Mouse (Mus musculus) stomach, postnatal 0 days (tissue): ENCODE data around the gene Olfr66. TPM values are rescaled to one million over a fixed set of nuclear protein-coding genes. Genes with fewer than 3 reads are reported as not detected.
A peak's percentile ranks its signal among the peaks of the same experiment; 100 is the strongest.

Experiments used
- ATAC-seq: fragments of 200-750 bp; cut with Nextera tagmentation; 2 replicates; pipeline ENCODE4 v1.8.0; 2017; ENCODE audit not compliant: low FRiP score, low TSS enrichment
- DNase-seq: peaks from one replicate; pipeline ENCODE4 v3.0.0-alpha.2; 2016; ENCODE audit warnings: low spot score
- H3K27ac ChIP-seq: fragments of 300-500 bp; sonication (generic); replicated peaks from 2 replicates; pipeline ENCODE4 v1.5.1; 2014; ENCODE audit warnings: mild to moderate bottlenecking, control low read depth
- H3K27me3 ChIP-seq: fragments of 300-500 bp; sonication (generic); 2 replicates; pipeline ENCODE4 v1.6.1; 2014; ENCODE audit warnings: low read length; ENCODE audit not compliant: control insufficient read depth, insufficient read depth
- H3K36me3 ChIP-seq: fragments of 300-500 bp; sonication (generic); 2 replicates; pipeline ENCODE4 v1.6.1; 2014; ENCODE audit warnings: low read length, mixed read lengths; ENCODE audit not compliant: control insufficient read depth, insufficient read depth
- H3K4me1 ChIP-seq: fragments of 300-500 bp; sonication (generic); replicated peaks from 2 replicates; pipeline ENCODE4 v1.6.1; 2014; ENCODE audit warnings: antibody characterized with exemption; ENCODE audit not compliant: control insufficient read depth, insufficient read depth
- H3K4me2 ChIP-seq: fragments of 300-500 bp; sonication (generic); replicated peaks from 2 replicates; pipeline ENCODE4 v1.6.1; 2014; ENCODE audit warnings: low read depth, mild to moderate bottlenecking, control low read depth, moderate library complexity
- H3K4me3 ChIP-seq: fragments of 300-500 bp; sonication (generic); 2 replicates; pipeline ENCODE4 v1.5.1; 2014; ENCODE audit warnings: low read depth, low read length, control low read depth
- H3K9ac ChIP-seq: fragments of 300-500 bp; sonication (generic); 2 replicates; pipeline ENCODE4 v1.6.1; 2014; ENCODE audit warnings: mild to moderate bottlenecking, low read length, control low read depth, mixed read lengths
- H3K9me3 ChIP-seq: fragments of 300-500 bp; sonication (generic); 2 replicates; pipeline ENCODE4 v1.6.1; 2016; ENCODE audit warnings: low read length; ENCODE audit not compliant: control insufficient read depth
- CTCF ChIP-seq: IDR thresholded peaks from 2 replicates; pipeline ENCODE4 v1.5.1; 2016; ENCODE audit warnings: antibody characterized with exemption, low read depth, mild to moderate bottlenecking, moderate library complexity
- EP300 ChIP-seq: optimal IDR thresholded peaks from 2 replicates; pipeline ENCODE3; 2016; ENCODE audit warnings: antibody characterized with exemption
- WGBS: fragments of 180-500 bp; shearing (Covaris S2); extraction: QIAGEN DNeasy Blood & Tissue Kit; methylation state at CpG from one replicate; pipeline ENCODE4 v1.1.7; 2014; 5-methylcytosine and 5-hydroxymethylcytosine counted together
- polyA plus RNA-seq: library from polyadenylated mRNA; unstranded; fragments of >200 nt; fragmentation: Nextera tagmentation; extraction: Ambion mirVana; gene quantifications from 2 replicates; pipeline ENCODE4 v1.2.1, GENCODE M21; 2015

Gene Olfr66
- polyA plus RNA-seq, 1 experiment from 2014 or later = not detected

DNA sequence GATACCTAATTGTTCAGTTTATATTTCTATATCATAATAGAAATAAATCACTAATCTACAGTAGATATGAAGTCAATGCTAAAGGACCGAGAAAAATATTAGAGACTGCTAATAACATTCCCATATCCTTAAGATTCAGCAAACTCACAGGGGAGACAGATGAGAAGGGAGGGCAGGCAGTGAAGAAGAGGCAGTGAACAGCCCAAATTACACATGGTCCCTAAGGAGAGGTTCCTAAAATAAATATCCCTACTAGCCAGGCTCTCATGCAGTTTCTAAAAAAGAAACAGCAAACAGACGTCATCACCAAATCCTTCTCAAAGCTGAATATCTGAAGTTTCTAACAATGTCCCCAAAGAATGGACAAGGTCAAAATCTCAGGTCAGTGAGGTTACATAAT is 17.1 kb upstream of the Olfr66 start, which contains the start of gene Olfr65:
Gene Olfr65, plus strand, starts transcription at position 301 of the 400 bp plus-strand sequence.
- H3K36me3 ChIP-seq = no peaks in the 10 kb centered on the region
- H3K4me3 ChIP-seq = no peak within 1 kb of the TSS
- TF ChIP-seq CTCF (no peak), EP300 (no peak)
- H3K27me3 ChIP-seq = no peaks in the 10 kb centered on the region
- H3K4me2 ChIP-seq = no peak within 1 kb of the TSS
- no peaks in the 10 kb centered on the region for H3K4me1 ChIP-seq
- WGBS = 70% methylated on average over 2 of the region's 2 CpGs
- no peaks in the 10 kb centered on the region for H3K9me3 ChIP-seq
- H3K9ac ChIP-seq = no peak within 1 kb of the TSS
- H3K27ac ChIP-seq = no peak within 1 kb of the TSS
- no peak for DNase-seq
- no peak for ATAC-seq

DNA sequence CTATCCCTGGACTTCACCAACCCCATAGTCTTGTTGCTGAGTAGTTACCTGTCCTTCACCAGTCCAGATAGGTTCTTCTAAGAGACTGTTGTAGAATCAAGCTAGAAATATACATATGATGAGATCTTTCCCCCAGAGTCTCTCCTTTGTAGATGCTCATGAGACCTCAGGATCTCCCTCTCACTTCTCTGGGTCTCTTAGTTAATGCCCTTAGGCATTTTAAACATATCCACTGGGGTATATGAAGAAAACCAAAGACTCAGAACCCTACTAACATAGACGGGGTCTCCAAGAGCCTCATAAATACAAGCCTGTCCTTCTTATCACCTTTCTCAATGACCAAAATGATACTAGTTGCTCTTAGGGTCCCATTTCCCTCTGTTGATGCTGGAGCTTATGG is 8.3 kb upstream of the Olfr66 start, which contains the start of gene Olfr64:
Gene Olfr64, minus strand, starts transcription at position 101 of the 400 bp plus-strand sequence.
- no peaks in the 10 kb centered on the region for H3K36me3 ChIP-seq
- H3K9ac ChIP-seq = no peak within 1 kb of the TSS
- H3K27me3 ChIP-seq = no peaks in the 10 kb centered on the region
- ATAC-seq = no peak
- no peaks in the 10 kb centered on the region for H3K4me1 ChIP-seq
- WGBS = 83% methylated on average over 1 of the region's 1 CpGs
- H3K9me3 ChIP-seq = no peaks in the 10 kb centered on the region
- DNase-seq = no peak
- no peak within 1 kb of the TSS for H3K4me3 ChIP-seq
- H3K27ac ChIP-seq = no peak within 1 kb of the TSS
- TF ChIP-seq EP300 (no peak), CTCF (no peak)
- H3K4me2 ChIP-seq = no peak within 1 kb of the TSS

DNA sequence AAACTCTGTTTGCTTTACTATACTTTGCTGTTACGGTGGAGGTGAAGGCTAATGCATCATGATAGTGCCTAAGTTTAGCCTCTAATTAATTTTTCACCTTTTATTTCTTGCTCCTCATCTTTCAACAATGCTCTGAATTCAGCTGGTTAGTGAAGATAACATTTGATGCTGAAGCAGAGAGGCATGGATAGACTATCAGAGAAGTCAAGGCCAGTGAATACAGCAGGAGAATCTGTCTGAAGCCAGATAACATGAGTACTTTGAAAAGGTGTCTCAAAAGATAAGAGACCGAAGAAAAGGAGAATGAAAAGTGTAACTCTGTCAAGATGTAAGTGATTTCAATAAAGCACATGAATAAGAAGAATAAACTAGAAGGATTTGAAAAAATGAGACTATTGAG is 9.0 kb downstream of the Olfr66 start:
- H3K9me3 ChIP-seq = no peaks in the 10 kb centered on the region
- ATAC-seq (no peak), DNase-seq (no peak)
- H3K4me3 ChIP-seq = no peak overlapping the region
- H3K9ac ChIP-seq = no peak overlapping the region
- H3K4me1 ChIP-seq = no peaks in the 10 kb centered on the region
- 67% methylated on average over 2 of the region's 2 CpGs for WGBS
- no peaks in the 10 kb centered on the region for H3K36me3 ChIP-seq
- no peak overlapping the region for H3K4me2 ChIP-seq
- TF ChIP-seq EP300 (no peak), CTCF (no peak)
- no peak overlapping the region for H3K27ac ChIP-seq
- H3K27me3 ChIP-seq = no peaks in the 10 kb centered on the region

- Histone ChIP-seq H3K27me3 (no peaks in the 10 kb centered on the region), H3K4me1 (no peaks in the 10 kb centered on the region), H3K27ac (no peak overlapping the region), H3K4me2 (no peak overlapping the region), H3K9me3 (no peaks in the 10 kb centered on the region), H3K9ac (no peak overlapping the region), H3K4me3 (no peak overlapping the region), H3K36me3 (no peaks in the 10 kb centered on the region)
- TF ChIP-seq EP300 = no peak
- 0 out of 2 replicates have a peak, but pooled peaks have one; percentile 17 for TF ChIP-seq CTCF
- DNase-seq (no peak), ATAC-seq (no peak)
- 43% methylated on average over 5 of the region's 5 CpGs for WGBS
These were observed 11.6 kb downstream of the Olfr66 start for GRCm38 (mm10) chr7:103874451-103874850.

DNA sequence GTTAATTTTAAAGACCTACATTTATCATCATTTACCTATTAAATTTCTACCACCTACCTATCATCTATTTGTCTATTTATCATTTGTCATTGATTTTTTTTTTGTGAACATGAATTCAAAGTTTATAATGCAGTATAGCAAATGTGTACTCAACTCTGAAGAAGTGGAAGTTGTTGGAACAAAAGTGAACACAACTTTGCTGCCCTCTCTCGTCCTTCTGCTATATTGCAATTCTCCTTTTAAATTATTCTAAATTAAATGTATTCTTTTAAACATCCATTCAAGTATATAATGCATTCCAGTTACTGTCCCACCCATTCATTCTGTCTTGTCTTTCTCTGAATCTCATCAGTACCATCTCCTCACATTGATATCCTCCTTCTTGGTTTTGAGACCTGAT is 13.0 kb downstream of the Olfr66 start:
- Histone ChIP-seq H3K9ac (no peak overlapping the region), H3K36me3 (no peaks in the 10 kb centered on the region), H3K4me3 (no peak overlapping the region), H3K27me3 (no peaks in the 10 kb centered on the region), H3K9me3 (no peaks in the 10 kb centered on the region), H3K4me1 (no peaks in the 10 kb centered on the region), H3K4me2 (no peak overlapping the region), H3K27ac (no peak overlapping the region)
- WGBS = 2% methylated on average over 1 of the region's 1 CpGs
- ATAC-seq (no peak), DNase-seq (no peak)
- TF ChIP-seq EP300 = no peak
- peak; percentile 62 for TF ChIP-seq CTCF

DNA sequence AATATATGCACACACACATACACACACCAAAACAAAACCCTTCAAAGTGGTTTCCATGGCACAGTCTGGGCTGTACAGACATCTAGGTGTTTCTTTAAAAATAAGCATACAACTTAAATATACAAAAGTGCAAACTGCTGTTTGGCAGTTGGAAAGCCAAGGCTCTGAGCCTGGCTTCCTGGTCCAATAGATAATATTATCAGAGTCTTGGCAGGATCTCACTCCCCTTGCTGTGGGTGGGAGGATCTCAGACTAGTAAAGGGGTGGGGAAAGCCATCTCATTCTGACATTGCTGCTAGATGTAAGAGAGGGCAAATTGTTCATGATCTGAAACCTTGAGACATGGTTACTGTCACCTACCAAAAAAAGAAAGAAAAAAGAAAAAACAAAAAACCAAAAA is 15.4 kb downstream of the Olfr66 start:
- Histone ChIP-seq H3K27me3 (no peaks in the 10 kb centered on the region), H3K27ac (no peak overlapping the region), H3K4me3 (no peak overlapping the region), H3K4me2 (no peak overlapping the region), H3K36me3 (no peaks in the 10 kb centered on the region), H3K9me3 (no peaks in the 10 kb centered on the region), H3K9ac (no peak overlapping the region), H3K4me1 (no peaks in the 10 kb centered on the region)
- no peak for ATAC-seq
- no peak for TF ChIP-seq CTCF
- TF ChIP-seq EP300 = no peak
- DNase-seq = no peak
